In genomic region chr1:186455177-186455660, GRCm38 (mm10) we compare ENCODE assay signal across 24 mouse cellular contexts.
A peak's percentile ranks its signal among the peaks of the same experiment; 100 is the strongest.
DNase-seq lines count a peak whose midpoint lies in the region; TF ChIP-seq lines count a peak whose summit lies in the region.
"Had no signal": no experiment of that assay in that cellular context is flagged by ENCODE, and none has a peak within 500 bp of the region (broad histone marks: within the 10 kb centered on the region; RNA-seq: fewer than 3 reads in every experiment).

No protein-coding gene starts in this region.

- H3K9me3 ChIP-seq in midbrain, embryonic 10.5 days (replicated peaks), result no peaks in the 10 kb centered on the region
- H3K9me3 ChIP-seq: embryonic facial prominence, embryonic 13.5 days; forebrain, embryonic 15.5 days had no signal

- H3K27ac ChIP-seq in embryonic fibroblast, embryonic 13.5 days (ENCODE audit: insufficient read depth, low read length), result peak overlapping the region; percentile 98
- H3K27ac ChIP-seq in midbrain, embryonic 10.5 days (replicated peaks), result no peak overlapping the region
- H3K27ac ChIP-seq: embryonic facial prominence, embryonic 13.5 days; forebrain, embryonic 13.5 days; forebrain, embryonic 15.5 days had no signal

- no peak for TF ChIP-seq POLR2A in embryonic fibroblast, embryonic 13.5 days (IDR thresholded peaks at IDR 0.05; ENCODE audit: low read depth, low read length)
- no peak for TF ChIP-seq POLR2A in myocyte (IDR thresholded peaks at IDR 0.05; ENCODE audit: insufficient read length, low read depth)

- no peaks in the 10 kb centered on the region for H3K27me3 ChIP-seq in myocyte (ENCODE audit: control insufficient read depth, insufficient read depth, insufficient read length)
- H3K27me3 ChIP-seq in midbrain, embryonic 10.5 days (ENCODE audit: low read depth, poor library complexity, severe bottlenecking), result no peaks in the 10 kb centered on the region
- H3K27me3 ChIP-seq: CH12.LX; embryonic facial prominence, embryonic 13.5 days; forebrain, embryonic 13.5 days; forebrain, embryonic 15.5 days had no signal

- H3ac ChIP-seq in myocyte (ENCODE audit: control insufficient read depth, insufficient read length), result no peak overlapping the region

- H3K79me2 ChIP-seq in myocyte (ENCODE audit: control insufficient read depth, insufficient read depth), result no peaks in the 10 kb centered on the region

- no peak overlapping the region for H3K4me3 ChIP-seq in embryonic fibroblast, embryonic 13.5 days (ENCODE audit: insufficient read depth, low read length)
- H3K4me3 ChIP-seq in myocyte, result no peak overlapping the region
- no peak overlapping the region for H3K4me3 ChIP-seq in midbrain, embryonic 10.5 days
- H3K4me3 ChIP-seq: embryonic facial prominence, embryonic 13.5 days; erythroblast, embryonic 14.5 days; forebrain, embryonic 13.5 days; forebrain, embryonic 15.5 days had no signal

- no peaks in the 10 kb centered on the region; the same call in 1 of the 2 replicates for H3K4me1 ChIP-seq in embryonic fibroblast, embryonic 13.5 days (ENCODE audit: control insufficient read depth, insufficient read depth, low read length)
- no peaks in the 10 kb centered on the region for H3K4me1 ChIP-seq in midbrain, embryonic 10.5 days
- H3K4me1 ChIP-seq: forebrain, embryonic 13.5 days; forebrain, embryonic 15.5 days had no signal

- peak overlapping the region; percentile 66 for H3K4me2 ChIP-seq in myocyte (ENCODE audit: low read depth)
- H3K4me2 ChIP-seq: embryonic facial prominence, embryonic 13.5 days; forebrain, embryonic 13.5 days; forebrain, embryonic 15.5 days had no signal

- 83% methylated on average over 7 of the region's 7 CpGs for WGBS in midbrain, embryonic 10.5 days

- peak; percentile 10 for DNase-seq in embryo, embryonic 10.5 days (ENCODE audit: low spot score)
- no peak for DNase-seq in embryo, embryonic 9.5 days (ENCODE audit: extremely low spot score)
- DNase-seq in Muller cell, postnatal 12 days (ENCODE audit: inconsistent ontology term), result peak; percentile 57
- no peak for DNase-seq in midbrain, embryonic 10.5 days (ENCODE audit: low spot score)
- no peak for DNase-seq in thymus, postnatal 4 days
- DNase-seq: adrenal gland, adult 2 months; adrenal gland, postnatal 10 days; adrenal gland, postnatal 25 days; B cell, adult 2 months; cerebellum, adult 11 months; cerebellum, adult 18-20 months; cerebellum, adult 8-10 months; cerebellum, adult 9-11 months; cerebellum, postnatal 14 days; cerebellum, postnatal 36 days; forebrain, postnatal 0 days had no signal

- TF ChIP-seq CTCF in embryonic fibroblast, embryonic 13.5 days (IDR thresholded peaks at IDR 0.05; ENCODE audit: borderline replicate concordance, insufficient read depth, low read length), result no peak

- no peaks in the 10 kb centered on the region for H3K36me3 ChIP-seq in myocyte (ENCODE audit: control insufficient read depth, insufficient read depth)
- no peaks in the 10 kb centered on the region for H3K36me3 ChIP-seq in midbrain, embryonic 10.5 days
- H3K36me3 ChIP-seq: embryonic facial prominence, embryonic 13.5 days; forebrain, embryonic 15.5 days; G1E had no signal

TF ChIP-seq in myocyte, 11 proteins besides CTCF, POLR2A, EP300 and RAD21:
- no peak for TF ChIP-seq REST (IDR thresholded peaks at IDR 0.05; ENCODE audit: insufficient read depth, insufficient read length)
- no peak for TF ChIP-seq MAX (IDR thresholded peaks at IDR 0.05; ENCODE audit: low read depth)
- no peak for TF ChIP-seq E2F4 (IDR thresholded peaks at IDR 0.05; ENCODE audit: insufficient read depth)
- no peak for TF ChIP-seq CEBPB (IDR thresholded peaks at IDR 0.05; ENCODE audit: insufficient read depth, poor library complexity, severe bottlenecking)
- TF ChIP-seq POLR2AphosphoS2 (IDR thresholded peaks at IDR 0.05; ENCODE audit: insufficient read length, low read depth), result no peak
- TF ChIP-seq SRF (IDR thresholded peaks at IDR 0.05; ENCODE audit: control insufficient read depth, insufficient read length, low read depth), result no peak
- no peak for TF ChIP-seq TCF12 (IDR thresholded peaks at IDR 0.05; ENCODE audit: insufficient read depth, poor library complexity, severe bottlenecking)
- TF ChIP-seq TCF3 (IDR thresholded peaks at IDR 0.05; ENCODE audit: insufficient read length, low read depth), result no peak
- no peak for TF ChIP-seq MYOD1 (IDR thresholded peaks at IDR 0.05; ENCODE audit: control insufficient read depth in 1 of 3, insufficient read length in 2 of 3, low read depth in 2 of 3)
- no peak for TF ChIP-seq MYOG (IDR thresholded peaks at IDR 0.05; ENCODE audit: control insufficient read depth in 1 of 3, insufficient read depth in 1 of 3, insufficient read length in 2 of 3, low read depth in 2 of 3)
- TF ChIP-seq USF1 (IDR thresholded peaks at IDR 0.05; ENCODE audit: low read depth), result no peak

Comparison
In these comparisons a context has a peak if more than half of its experiments do, and no peak if none do; other contexts are left out.
1. DNase-seq: peak in embryo, embryonic 10.5 days (single experiment) and Muller cell, postnatal 12 days (single experiment); none in embryo, embryonic 9.5 days (single experiment), midbrain, embryonic 10.5 days (single experiment) and thymus, postnatal 4 days (single experiment).